ENCODE assay signal across 8 mouse cellular contexts in genomic region chr7:3644348-3644671, GRCm38 (mm10). TPM values are rescaled to one million over a fixed set of nuclear protein-coding genes. Genes with fewer than 3 reads are reported as not detected.
DNase-seq lines count a peak whose midpoint lies in the region; ATAC-seq and TF ChIP-seq lines count a peak whose summit lies in the region.

No protein-coding gene starts in this region.

- no peak overlapping the region for H3K9ac ChIP-seq in heart, postnatal 0 days (replicated peaks; ENCODE audit: low read depth, low read length)
- 0 out of 2 replicates have a peak overlapping the region, but pooled peaks have one; percentile 28 for H3K9ac ChIP-seq in liver, embryonic 14.5 days (replicated peaks)
- H3K9ac ChIP-seq in stomach, postnatal 0 days (ENCODE audit: low read length), result no peak overlapping the region

- peak overlapping the region; percentile 51 for H3K4me2 ChIP-seq in heart, postnatal 0 days (ENCODE audit: low read depth, low read length)
- peak overlapping the region; percentile 78 for H3K4me2 ChIP-seq in liver, embryonic 14.5 days (ENCODE audit: low read depth)
- H3K4me2 ChIP-seq in stomach, postnatal 0 days (replicated peaks; ENCODE audit: low read depth), result peak overlapping the region; percentile 42

- peaks cover 9% of the 10 kb centered on the region for H3K4me1 ChIP-seq in cortical plate, adult 2 months (ENCODE audit: control insufficient read depth, insufficient read depth, low read length)
- peaks cover 23% of the 10 kb centered on the region for H3K4me1 ChIP-seq in heart, postnatal 0 days (ENCODE audit: control insufficient read depth, insufficient read depth)
- H3K4me1 ChIP-seq in liver, embryonic 14.5 days (replicated peaks; ENCODE audit: control insufficient read depth in 2 of 2, insufficient read depth in 2 of 2, low read length in 1 of 2), result peaks cover 20 to 25% of the 10 kb centered on the region in 2 experiments
- H3K4me1 ChIP-seq in stomach, postnatal 0 days (replicated peaks; ENCODE audit: control insufficient read depth, insufficient read depth), result peaks cover 10% of the 10 kb centered on the region

- no peak for ATAC-seq in heart, postnatal 0 days (ENCODE audit: insufficient read depth, low read depth)
- no peak for ATAC-seq in liver, embryonic 14.5 days (ENCODE audit: insufficient read depth)
- no peak for ATAC-seq in stomach, postnatal 0 days (ENCODE audit: low FRiP score, low TSS enrichment)

- H3K27me3 ChIP-seq in heart, postnatal 0 days (ENCODE audit: control insufficient read depth, insufficient read depth, low read length), result no peaks in the 10 kb centered on the region
- no peaks in the 10 kb centered on the region for H3K27me3 ChIP-seq in liver, embryonic 14.5 days (ENCODE audit: control insufficient read depth, insufficient read depth, low read length)
- H3K27me3 ChIP-seq in stomach, postnatal 0 days (ENCODE audit: control insufficient read depth, insufficient read depth, low read length), result no peaks in the 10 kb centered on the region

- 2% methylated on average over 11 of the region's 11 CpGs for WGBS in heart, postnatal 0 days
- under 1% methylated on average over 11 of the region's 11 CpGs for WGBS in liver, embryonic 14.5 days (ENCODE audit: insufficient replicate concordance)
- under 1% methylated on average over 11 of the region's 11 CpGs for WGBS in stomach, postnatal 0 days

- no peak for DNase-seq in layer of hippocampus, adult 2 months (ENCODE audit: low spot score in 2 of 2)
- DNase-seq in layer of hippocampus, postnatal 36 days, result no peak
- no peak for DNase-seq in heart, postnatal 0 days (ENCODE audit: low spot score)
- DNase-seq in liver, embryonic 14.5 days (ENCODE audit: low read depth in 3 of 3, low spot score in 3 of 3), result no peak
- no peak for DNase-seq in stomach, postnatal 0 days (ENCODE audit: low spot score)
- no peak for DNase-seq in Muller cell, postnatal 12 days (ENCODE audit: inconsistent ontology term)
- DNase-seq in gastrocnemius, postnatal 4 days (ENCODE audit: low spot score in 2 of 2), result no peak

- no peak for TF ChIP-seq EP300 in heart, postnatal 0 days (IDR thresholded peaks at IDR 0.05; ENCODE audit: low read depth)
- TF ChIP-seq EP300 in liver, embryonic 14.5 days (IDR thresholded peaks at IDR 0.05; ENCODE audit: low read depth), result no peak
- no peak for TF ChIP-seq EP300 in stomach, postnatal 0 days (optimal IDR thresholded peaks at IDR 0.05)

- H3K4me3 ChIP-seq in layer of hippocampus, adult 2 months, result peak overlapping the region; percentile 60
- peak overlapping the region; percentile 29 for H3K4me3 ChIP-seq in cortical plate, adult 2 months (ENCODE audit: insufficient read depth, low read length)
- H3K4me3 ChIP-seq in heart, postnatal 0 days (ENCODE audit: low read depth, low read length), result peak overlapping the region; percentile 40
- H3K4me3 ChIP-seq in liver, embryonic 14.5 days (ENCODE audit: insufficient read depth in 1 of 2, low read depth in 2 of 2, low read length in 2 of 2), result peak overlapping the region; percentile 57 to 89
- H3K4me3 ChIP-seq in stomach, postnatal 0 days (ENCODE audit: low read depth, low read length), result peak overlapping the region; percentile 41

- TF ChIP-seq CTCF in layer of hippocampus, adult 2 months (conservative IDR thresholded peaks at IDR 0.05), result no peak
- no peak for TF ChIP-seq CTCF in cortical plate, adult 2 months (IDR thresholded peaks at IDR 0.05; ENCODE audit: extremely low read depth, insufficient read depth, low read length)
- TF ChIP-seq CTCF in heart, postnatal 0 days (IDR thresholded peaks at IDR 0.05; ENCODE audit: low read depth), result no peak
- no peak for TF ChIP-seq CTCF in liver, embryonic 14.5 days (IDR thresholded peaks at IDR 0.05; ENCODE audit: low read depth)
- no peak for TF ChIP-seq CTCF in stomach, postnatal 0 days (IDR thresholded peaks at IDR 0.05; ENCODE audit: low read depth)

- H3K9me3 ChIP-seq in heart, postnatal 0 days (replicated peaks; ENCODE audit: control insufficient read depth, low read length), result no peaks in the 10 kb centered on the region
- H3K9me3 ChIP-seq in liver, embryonic 14.5 days (ENCODE audit: control insufficient read depth, low read length), result no peaks in the 10 kb centered on the region
- no peaks in the 10 kb centered on the region for H3K9me3 ChIP-seq in stomach, postnatal 0 days (ENCODE audit: control insufficient read depth, low read length)

- peak overlapping the region; percentile 68 for H3K27ac ChIP-seq in layer of hippocampus, adult 2 months
- H3K27ac ChIP-seq in cortical plate, adult 2 months (ENCODE audit: insufficient read depth, low read length), result no peak overlapping the region
- H3K27ac ChIP-seq in heart, postnatal 0 days (ENCODE audit: low read depth), result peak overlapping the region; percentile 44; the same call in 1 of the 2 replicates
- H3K27ac ChIP-seq in liver, embryonic 14.5 days, result peak overlapping the region; percentile 88
- H3K27ac ChIP-seq in stomach, postnatal 0 days (replicated peaks), result peak overlapping the region; percentile 49; the same call in 1 of the 2 replicates

- H3K36me3 ChIP-seq in heart, postnatal 0 days (replicated peaks; ENCODE audit: control insufficient read depth, insufficient read depth, low read length), result peaks cover 22% of the 10 kb centered on the region
- H3K36me3 ChIP-seq in liver, embryonic 14.5 days (replicated peaks; ENCODE audit: control insufficient read depth, insufficient read depth, low read depth), result peaks cover 20% of the 10 kb centered on the region
- H3K36me3 ChIP-seq in stomach, postnatal 0 days (ENCODE audit: control insufficient read depth, insufficient read depth, low read length), result peaks cover 14% of the 10 kb centered on the region; the same call in 1 of the 2 replicates

- no peak for TF ChIP-seq POLR2A in cortical plate, adult 2 months (IDR thresholded peaks at IDR 0.05; ENCODE audit: extremely low read depth, insufficient read depth, low read length)

RNA-seq across cellular contexts. Expression of gene Cnot3, which starts 0.8 kb away (rescaled TPM):
- 10 to 100 TPM; 67.9 to 71.5 TPM for total RNA-seq in layer of hippocampus, adult 2 months (2021)
- total RNA-seq in layer of hippocampus, postnatal 36 days (2021), result 10 to 100 TPM; 62.1 to 74.5 TPM
- 39.9 and 44.6 TPM in 2 replicates for polyA plus RNA-seq in cortical plate, adult 2 months (2012; rRNA removed)
- 7.5 and 16.8 TPM in 2 replicates for total RNA-seq in heart, postnatal 0 days (2014; rRNA removed; ENCODE audit: low replicate concordance)
- 15.9 and 19.4 TPM in 2 replicates for polyA plus RNA-seq in heart, postnatal 0 days (2015; fragmentation: Nextera tagmentation; extraction: Ambion mirVana)
- polyA plus RNA-seq in liver, embryonic 14.5 days (2012; rRNA removed), result 27.0 and 30.2 TPM in 2 replicates
- polyA plus RNA-seq in liver, embryonic 14.5 days (2014; fragmentation: Nextera tagmentation; extraction: Ambion mirVana), result 20.2 and 20.8 TPM in 2 replicates
- 19.7 and 20.0 TPM in 2 replicates for polyA plus RNA-seq in stomach, postnatal 0 days (2015; fragmentation: Nextera tagmentation; extraction: Ambion mirVana)
- total RNA-seq in gastrocnemius, postnatal 4 days (2021), result 10 to 100 TPM; 49.3 to 50.3 TPM

RNA-seq across cellular contexts. Expression of gene Prpf31, which starts 14.5 kb away (rescaled TPM):
- 10 to 100 TPM; 55.5 to 59.2 TPM for total RNA-seq in layer of hippocampus, adult 2 months (2021)
- total RNA-seq in layer of hippocampus, postnatal 36 days (2021), result 10 to 100 TPM; 52.9 to 56.3 TPM
- polyA plus RNA-seq in cortical plate, adult 2 months (2012; rRNA removed), result 65.3 and 75.1 TPM in 2 replicates
- total RNA-seq in heart, postnatal 0 days (2014; rRNA removed; ENCODE audit: low replicate concordance), result 32.2 and 47.9 TPM in 2 replicates
- 35.3 and 41.5 TPM in 2 replicates for polyA plus RNA-seq in heart, postnatal 0 days (2015; fragmentation: Nextera tagmentation; extraction: Ambion mirVana)
- polyA plus RNA-seq in liver, embryonic 14.5 days (2012; rRNA removed), result 19.9 and 28.4 TPM in 2 replicates
- polyA plus RNA-seq in liver, embryonic 14.5 days (2014; fragmentation: Nextera tagmentation; extraction: Ambion mirVana), result 46.4 and 48.3 TPM in 2 replicates
- 40.3 and 43.6 TPM in 2 replicates for polyA plus RNA-seq in stomach, postnatal 0 days (2015; fragmentation: Nextera tagmentation; extraction: Ambion mirVana)
- 10 to 100 TPM; 38.3 to 38.9 TPM for total RNA-seq in gastrocnemius, postnatal 4 days (2021)

RNA-seq across cellular contexts. Expression of gene Tfpt, which starts 14.6 kb away (rescaled TPM):
- 10 to 100 TPM; 43.7 to 51.9 TPM for total RNA-seq in layer of hippocampus, adult 2 months (2021)
- 10 to 100 TPM; 32.0 to 49.6 TPM for total RNA-seq in layer of hippocampus, postnatal 36 days (2021)
- polyA plus RNA-seq in cortical plate, adult 2 months (2012; rRNA removed), result 38.5 and 39.3 TPM in 2 replicates
- 3.1 and 21.0 TPM in 2 replicates for total RNA-seq in heart, postnatal 0 days (2014; rRNA removed; ENCODE audit: low replicate concordance)
- 14.2 and 16.0 TPM in 2 replicates for polyA plus RNA-seq in heart, postnatal 0 days (2015; fragmentation: Nextera tagmentation; extraction: Ambion mirVana)
- 6.4 and 10.7 TPM in 2 replicates for polyA plus RNA-seq in liver, embryonic 14.5 days (2012; rRNA removed)
- 7.7 and 8.0 TPM in 2 replicates for polyA plus RNA-seq in liver, embryonic 14.5 days (2014; fragmentation: Nextera tagmentation; extraction: Ambion mirVana)
- polyA plus RNA-seq in stomach, postnatal 0 days (2015; fragmentation: Nextera tagmentation; extraction: Ambion mirVana), result 14.6 and 17.7 TPM in 2 replicates
- total RNA-seq in gastrocnemius, postnatal 4 days (2021), result 10 to 100 TPM; 20.8 to 22.7 TPM

RNA-seq across cellular contexts. Expression of gene Leng1, which starts 21.3 kb away (rescaled TPM):
- 1 to 10 TPM; 5.3 to 5.6 TPM for total RNA-seq in layer of hippocampus, adult 2 months (2021)
- 1 to 10 TPM; 5.2 to 6.2 TPM for total RNA-seq in layer of hippocampus, postnatal 36 days (2021)
- 7.3 and 8.3 TPM in 2 replicates for polyA plus RNA-seq in cortical plate, adult 2 months (2012; rRNA removed)
- total RNA-seq in heart, postnatal 0 days (2014; rRNA removed; ENCODE audit: low replicate concordance), result 6.0 and 11.9 TPM in 2 replicates
- polyA plus RNA-seq in heart, postnatal 0 days (2015; fragmentation: Nextera tagmentation; extraction: Ambion mirVana), result 23.9 and 25.4 TPM in 2 replicates
- polyA plus RNA-seq in liver, embryonic 14.5 days (2012; rRNA removed), result 1.7 and 3.3 TPM in 2 replicates
- polyA plus RNA-seq in liver, embryonic 14.5 days (2014; fragmentation: Nextera tagmentation; extraction: Ambion mirVana), result 4.0 and 4.3 TPM in 2 replicates
- polyA plus RNA-seq in stomach, postnatal 0 days (2015; fragmentation: Nextera tagmentation; extraction: Ambion mirVana), result 10.6 and 11.7 TPM in 2 replicates
- 1 to 10 TPM; 9.8 TPM for total RNA-seq in gastrocnemius, postnatal 4 days (2021)

RNA-seq across cellular contexts. Expression of gene Ndufa3, which starts 27.1 kb away (rescaled TPM):
- total RNA-seq in layer of hippocampus, adult 2 months (2021), result 100 to 1,000 TPM; 537 to 571 TPM
- total RNA-seq in layer of hippocampus, postnatal 36 days (2021), result 100 to 1,000 TPM; 577 to 589 TPM
- polyA plus RNA-seq in cortical plate, adult 2 months (2012; rRNA removed), result 366 and 413 TPM in 2 replicates
- 915 and 1,160 TPM in 2 replicates for total RNA-seq in heart, postnatal 0 days (2014; rRNA removed; ENCODE audit: low replicate concordance)
- 1,410 and 1,523 TPM in 2 replicates for polyA plus RNA-seq in heart, postnatal 0 days (2015; fragmentation: Nextera tagmentation; extraction: Ambion mirVana)
- 106 and 107 TPM in 2 replicates for polyA plus RNA-seq in liver, embryonic 14.5 days (2012; rRNA removed)
- polyA plus RNA-seq in liver, embryonic 14.5 days (2014; fragmentation: Nextera tagmentation; extraction: Ambion mirVana), result 351 and 354 TPM in 2 replicates
- 491 and 535 TPM in 2 replicates for polyA plus RNA-seq in stomach, postnatal 0 days (2015; fragmentation: Nextera tagmentation; extraction: Ambion mirVana)
- total RNA-seq in gastrocnemius, postnatal 4 days (2021), result 100 to 1,000 TPM; 644 to 708 TPM
